Mouse (Mus musculus): ENCODE results near the gene Msi2.

The Msi2 gene

GRCm38 (mm10) chr11:88539637-88540478, 178.5 kb downstream of the Msi2 start:
- DNase-seq (ENCODE audit: low spot score), result peak; percentile 42

GRCm38 (mm10) chr11:88538710-88539340, 179.5 kb downstream of the Msi2 start:
- no peak for DNase-seq (ENCODE audit: low spot score)

- DNase-seq (ENCODE audit: low spot score), result no peak
Measured at GRCm38 (mm10) chr11:88537344-88537743, 181.0 kb downstream of the Msi2 start.

- no peak for DNase-seq (ENCODE audit: low spot score)
Measured at GRCm38 (mm10) chr11:88536861-88537260, 181.5 kb downstream of the Msi2 start.

- DNase-seq (ENCODE audit: low spot score), result no peak
Measured at GRCm38 (mm10) chr11:88534331-88534929, 183.9 kb downstream of the Msi2 start.

GRCm38 (mm10) chr11:88532016-88532415, 186.3 kb downstream of the Msi2 start:
- DNase-seq (ENCODE audit: low spot score), result no peak

GRCm38 (mm10) chr11:88530032-88530431, 188.3 kb downstream of the Msi2 start:
- DNase-seq (ENCODE audit: low spot score), result no peak

- peak; percentile 43 for DNase-seq (ENCODE audit: low spot score)
Measured at GRCm38 (mm10) chr11:88528522-88529101, 189.7 kb downstream of the Msi2 start.

GRCm38 (mm10) chr11:88526711-88527110, 191.6 kb downstream of the Msi2 start:
- no peak for DNase-seq (ENCODE audit: low spot score)

- peak; percentile 55 for DNase-seq (ENCODE audit: low spot score)
Measured at GRCm38 (mm10) chr11:88524790-88525575, 193.3 kb downstream of the Msi2 start.

GRCm38 (mm10) chr11:88524437-88524789, 193.9 kb downstream of the Msi2 start:
- DNase-seq (ENCODE audit: low spot score), result no peak

GRCm38 (mm10) chr11:88523921-88524320, 194.4 kb downstream of the Msi2 start:
- peak; percentile 47 for DNase-seq (ENCODE audit: low spot score)

- no peak for DNase-seq (ENCODE audit: low spot score)
Measured at GRCm38 (mm10) chr11:88523511-88523910, 194.8 kb downstream of the Msi2 start.

- no peak for DNase-seq (ENCODE audit: low spot score)
Measured at GRCm38 (mm10) chr11:88522114-88522513, 196.2 kb downstream of the Msi2 start.

GRCm38 (mm10) chr11:88520951-88521730, 197.2 kb downstream of the Msi2 start:
- no peak for DNase-seq (ENCODE audit: low spot score)

GRCm38 (mm10) chr11:88518361-88518760, 200.0 kb downstream of the Msi2 start:
- no peak for DNase-seq (ENCODE audit: low spot score)

GRCm38 (mm10) chr11:88516596-88517485, 201.5 kb downstream of the Msi2 start:
- no peak for DNase-seq (ENCODE audit: low spot score)

- DNase-seq (ENCODE audit: low spot score), result no peak
Measured at GRCm38 (mm10) chr11:88515736-88516583, 202.4 kb downstream of the Msi2 start.

- no peak for DNase-seq (ENCODE audit: low spot score)
Measured at GRCm38 (mm10) chr11:88515267-88515666, 203.0 kb downstream of the Msi2 start.
